Mouse (Mus musculus): Measurements from ENCODE around the gene Ankrd13d.

GRCm38 (mm10) chr19:4291161-4291560 is 8.2 kb upstream of the Ankrd13d start:
- TF ChIP-seq CTCF (IDR thresholded peaks at IDR 0.05; ENCODE audit: borderline replicate concordance, insufficient read depth, low read length) = no peak
- TF ChIP-seq POLR2A (IDR thresholded peaks at IDR 0.05; ENCODE audit: low read depth, low read length) = no peak
